Comparison of ENCODE assay signal across 24 mouse cellular contexts in the genomic region with DNA sequence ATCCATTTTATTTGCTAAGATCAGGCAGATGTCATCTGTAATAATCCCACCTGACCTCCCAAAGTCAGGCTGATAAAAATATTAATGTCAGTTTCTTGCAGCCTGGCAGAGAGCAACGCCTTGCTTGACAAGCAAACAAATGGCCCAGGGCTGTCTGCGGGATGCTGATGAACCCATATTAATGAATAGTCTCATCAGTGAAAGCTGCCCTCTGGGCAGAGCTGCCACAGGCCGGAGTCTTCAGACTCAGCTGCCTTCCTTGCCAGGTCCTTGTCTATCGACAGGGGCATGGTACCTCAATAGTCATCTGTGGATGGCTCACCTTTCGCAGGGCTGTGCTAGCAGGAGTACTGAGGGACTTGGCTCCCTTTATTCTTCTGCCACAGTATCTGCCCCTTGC.
DNase-seq lines count a peak whose midpoint lies in the region; ATAC-seq lines count a peak whose summit lies in the region.
"Had no signal": no experiment of that assay in that cellular context is flagged by ENCODE, and none has a peak within 500 bp of the region (broad histone marks: within the 10 kb centered on the region; RNA-seq: fewer than 3 reads in every experiment).

No protein-coding gene starts in this region.

- no peaks in the 10 kb centered on the region for H3K4me1 ChIP-seq in midbrain, embryonic 11.5 days (ENCODE audit: control insufficient read depth, insufficient read depth, low read length)
- H3K4me1 ChIP-seq in midbrain, embryonic 13.5 days (replicated peaks): no peaks in the 10 kb centered on the region
- H3K4me1 ChIP-seq: embryonic facial prominence, embryonic 10.5 days; embryonic facial prominence, embryonic 12.5 days; forebrain, embryonic 13.5 days; forebrain, embryonic 15.5 days had no signal

- WGBS in midbrain, embryonic 11.5 days: 85% methylated on average over 5 of the region's 5 CpGs
- WGBS in midbrain, embryonic 13.5 days: 92% methylated on average over 5 of the region's 5 CpGs

- peak; percentile 11 to 16 for DNase-seq in cerebellum, postnatal 10 days
- DNase-seq in cerebellum, adult 8-10 months: no peak
- DNase-seq in midbrain, embryonic 11.5 days (ENCODE audit: low spot score, missing footprints): peak; percentile 51
- DNase-seq in retina, postnatal 1 day: peak; percentile 12
- no peak for DNase-seq in retina, embryonic 14.5 days (ENCODE audit: low spot score)
- DNase-seq: adrenal gland, adult 8-10 months; adrenal gland, postnatal 14 days; adrenal gland, postnatal 36 days; B cell, adult 2 months; cerebellum, adult 11-12 months; cerebellum, adult 2 months; cerebellum, adult 9-11 months; cerebellum, postnatal 25 days; forebrain, postnatal 0 days had no signal

- no peaks in the 10 kb centered on the region for H3K27me3 ChIP-seq in midbrain, embryonic 11.5 days (ENCODE audit: control insufficient read depth, insufficient read depth, low read length)
- H3K27me3 ChIP-seq in midbrain, embryonic 13.5 days: no peaks in the 10 kb centered on the region
- H3K27me3 ChIP-seq: CH12.LX; embryonic facial prominence, embryonic 12.5 days; forebrain, embryonic 13.5 days; forebrain, embryonic 15.5 days; Patski had no signal

- H3K4me3 ChIP-seq in midbrain, embryonic 11.5 days (ENCODE audit: low read depth, low read length): no peak overlapping the region
- H3K4me3 ChIP-seq in midbrain, embryonic 13.5 days (replicated peaks): no peak overlapping the region
- H3K4me3 ChIP-seq: embryonic facial prominence, embryonic 10.5 days; embryonic facial prominence, embryonic 12.5 days; forebrain, embryonic 13.5 days; forebrain, embryonic 15.5 days had no signal

- no peak for ATAC-seq in midbrain, embryonic 11.5 days (ENCODE audit: low FRiP score)
- ATAC-seq in midbrain, embryonic 13.5 days: no peak
- ATAC-seq: activated CD4-positive, CD25-positive, alpha-beta regulatory T cell, adult 4 months; CD4-positive, CD25-positive, alpha-beta regulatory T cell, adult 4 months; forebrain, embryonic 13.5 days; forebrain, embryonic 15.5 days; forebrain, postnatal 0 days; Patski had no signal

- H3K4me2 ChIP-seq in midbrain, embryonic 11.5 days: no peak overlapping the region
- H3K4me2 ChIP-seq in midbrain, embryonic 13.5 days (replicated peaks): no peak overlapping the region
- H3K4me2 ChIP-seq: embryonic facial prominence, embryonic 12.5 days; forebrain, embryonic 13.5 days; forebrain, embryonic 15.5 days had no signal

- H3K9ac ChIP-seq in midbrain, embryonic 11.5 days (ENCODE audit: low read length): no peak overlapping the region
- no peak overlapping the region for H3K9ac ChIP-seq in midbrain, embryonic 13.5 days (replicated peaks)
- H3K9ac ChIP-seq: embryonic facial prominence, embryonic 12.5 days; forebrain, embryonic 13.5 days; forebrain, embryonic 15.5 days; forebrain, postnatal 0 days had no signal

- no peaks in the 10 kb centered on the region for H3K36me3 ChIP-seq in midbrain, embryonic 11.5 days (ENCODE audit: control insufficient read depth, insufficient read depth, low read length)
- H3K36me3 ChIP-seq in midbrain, embryonic 13.5 days: no peaks in the 10 kb centered on the region
- H3K36me3 ChIP-seq: embryonic facial prominence, embryonic 10.5 days; embryonic facial prominence, embryonic 12.5 days; forebrain, embryonic 15.5 days; G1E had no signal

- no peaks in the 10 kb centered on the region for H3K9me3 ChIP-seq in midbrain, embryonic 11.5 days (ENCODE audit: control insufficient read depth, low read length)
- H3K9me3 ChIP-seq in midbrain, embryonic 13.5 days: no peaks in the 10 kb centered on the region
- H3K9me3 ChIP-seq: embryonic facial prominence, embryonic 10.5 days; embryonic facial prominence, embryonic 12.5 days; forebrain, embryonic 13.5 days; forebrain, embryonic 15.5 days had no signal

- no peak overlapping the region for H3K27ac ChIP-seq in midbrain, embryonic 11.5 days (ENCODE audit: low read depth, low read length)
- no peak overlapping the region for H3K27ac ChIP-seq in midbrain, embryonic 13.5 days
- H3K27ac ChIP-seq: embryonic facial prominence, embryonic 10.5 days; embryonic facial prominence, embryonic 12.5 days; forebrain, embryonic 13.5 days; forebrain, embryonic 15.5 days had no signal

Comparison
In these comparisons a context has a peak if more than half of its experiments do, and no peak if none do; other contexts are left out.
1. DNase-seq: peak in cerebellum, postnatal 10 days (2 of 2), midbrain, embryonic 11.5 days (single experiment) and retina, postnatal 1 day (single experiment); none in cerebellum, adult 8-10 months (single experiment) and retina, embryonic 14.5 days (single experiment).